Mouse (Mus musculus) neural tube, postnatal 0 days (tissue): ENCODE measurements around the gene Olfr1058. TPM values are rescaled to one million over a fixed set of nuclear protein-coding genes. Genes with fewer than 3 reads are reported as not detected.

ENCODE experiments used
- polyA plus RNA-seq: library from polyadenylated mRNA; unstranded; fragments of >200 nt; fragmentation: Nextera tagmentation; extraction: Ambion mirVana; gene quantifications from 2 replicates; pipeline ENCODE4 v1.2.1, GENCODE M21; 2015

Olfr1058 gene
- polyA plus RNA-seq, result not detected in 2 replicates

GRCm38 (mm10) chr2:86388461-86388860 lies at the start of gene Olfr1058:
Gene Olfr1058 (minus strand): TSS chr2:86388561.

GRCm38 (mm10) chr2:86426649-86427048 lies 38.3 kb upstream of the Olfr1058 start, which contains the start of gene Olfr1062:
Gene Olfr1062 (minus strand): TSS chr2:86426749.

GRCm38 (mm10) chr2:86413950-86414349 lies 25.6 kb upstream of the Olfr1058 start, which contains the start of gene Olfr1061:
Gene Olfr1061 (minus strand): TSS chr2:86414050.

DNA sequence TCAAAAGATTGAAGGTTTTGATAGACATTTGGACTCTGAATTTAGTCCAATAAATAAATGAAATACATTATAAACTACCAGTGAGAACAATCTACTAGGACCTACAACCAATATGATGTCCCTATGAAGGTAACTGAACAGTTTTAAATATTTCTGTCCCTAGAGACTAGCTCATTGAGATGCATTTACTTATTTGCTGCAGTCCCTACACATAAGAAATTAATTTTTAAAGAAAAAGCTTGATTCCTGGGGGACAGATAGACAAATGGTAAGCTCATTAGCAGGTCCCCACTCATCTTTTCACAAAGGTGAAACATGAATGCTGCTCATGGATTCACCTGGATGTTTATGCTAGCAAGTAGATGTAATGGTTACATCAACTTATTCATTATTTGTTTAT lies 10.1 kb downstream of the Olfr1058 start, which contains the start of gene Olfr1057:
Gene Olfr1057 (minus strand): TSS at position 101 of the 400 bp plus-strand sequence.

GRCm38 (mm10) chr2:86362369-86362768 lies 26.0 kb downstream of the Olfr1058 start, which contains the start of gene Olfr1056:
Gene Olfr1056 (minus strand): TSS chr2:86362469.

GRCm38 (mm10) chr2:86350184-86350583 lies 38.2 kb downstream of the Olfr1058 start, which contains the start of gene Olfr1055:
Gene Olfr1055 (minus strand): TSS chr2:86350284.

DNA sequence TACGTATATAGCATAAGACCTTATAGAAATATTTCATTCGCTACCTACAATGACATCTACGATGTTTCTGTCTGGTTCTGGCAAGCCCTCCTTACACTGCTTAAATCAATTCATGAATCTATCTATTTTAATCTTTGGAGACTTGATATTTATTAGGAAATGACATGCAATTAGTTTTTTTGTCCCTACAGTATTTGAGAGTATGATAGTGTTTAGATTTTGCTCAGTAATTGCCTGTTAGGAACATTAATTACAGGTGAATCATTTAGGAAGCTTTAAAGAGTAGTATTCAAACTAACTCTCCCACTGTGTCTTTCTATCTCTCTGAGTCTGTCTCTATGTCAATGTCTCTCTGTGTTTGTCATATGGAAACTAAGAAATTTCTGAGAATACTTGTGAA lies 53.0 kb downstream of the Olfr1058 start, which contains the start of gene Olfr1054:
Gene Olfr1054 (minus strand): TSS at position 101 of the 400 bp plus-strand sequence.

Other genes with a start within 250 kb of the Olfr1058 start
- gene Olfr1040, start 241.8 kb downstream of the Olfr1058 start, polyA plus RNA-seq, result not detected in 2 replicates
- not detected in 2 replicates for gene Olfr1042, start 226.7 kb downstream of the Olfr1058 start, polyA plus RNA-seq
- gene Olfr1043, start 221.0 kb downstream of the Olfr1058 start, polyA plus RNA-seq, result not detected in 2 replicates
- not detected in 2 replicates for gene Olfr1044, start 210.7 kb downstream of the Olfr1058 start, polyA plus RNA-seq
- not detected in 2 replicates for gene Olfr52, start 202.9 kb downstream of the Olfr1058 start, polyA plus RNA-seq
- gene Olfr1045, start 185.6 kb downstream of the Olfr1058 start, polyA plus RNA-seq, result not detected in 2 replicates
- not detected in 2 replicates for gene Olfr1046, start 169.2 kb downstream of the Olfr1058 start, polyA plus RNA-seq
- not detected in 2 replicates for gene Olfr1047, start 157.2 kb downstream of the Olfr1058 start, polyA plus RNA-seq
- not detected in 2 replicates for gene Olfr1048, start 148.3 kb downstream of the Olfr1058 start, polyA plus RNA-seq
- not detected in 2 replicates for gene Olfr1049, start 130.2 kb downstream of the Olfr1058 start, polyA plus RNA-seq
- not detected in 2 replicates for gene Olfr1051, start 109.5 kb downstream of the Olfr1058 start, polyA plus RNA-seq
- not detected in 2 replicates for gene Olfr1052, start 96.1 kb downstream of the Olfr1058 start, polyA plus RNA-seq
- gene Olfr1053, start 73.3 kb downstream of the Olfr1058 start, polyA plus RNA-seq, result not detected in 2 replicates
- gene Olfr1054, start 53.1 kb downstream of the Olfr1058 start, polyA plus RNA-seq, result not detected in 2 replicates
- not detected in 2 replicates for gene Olfr1055, start 38.3 kb downstream of the Olfr1058 start, polyA plus RNA-seq
- not detected in 2 replicates for gene Olfr1056, start 26.1 kb downstream of the Olfr1058 start, polyA plus RNA-seq
- not detected in 2 replicates for gene Olfr1057, start 10.2 kb downstream of the Olfr1058 start, polyA plus RNA-seq
- not detected in 2 replicates for gene Olfr1061, start 25.5 kb upstream of the Olfr1058 start, polyA plus RNA-seq
- gene Olfr1062, start 38.2 kb upstream of the Olfr1058 start, polyA plus RNA-seq, result not detected in 2 replicates
- gene Olfr1065, start 62.0 kb upstream of the Olfr1058 start, polyA plus RNA-seq, result not detected in 2 replicates
- gene Olfr1066, start 67.7 kb upstream of the Olfr1058 start, polyA plus RNA-seq, result not detected in 2 replicates
- not detected in 2 replicates for gene Olfr228, start 98.8 kb upstream of the Olfr1058 start, polyA plus RNA-seq
- not detected in 2 replicates for gene Olfr1076, start 119.9 kb upstream of the Olfr1058 start, polyA plus RNA-seq
- not detected in 2 replicates for gene Olfr1079, start 153.9 kb upstream of the Olfr1058 start, polyA plus RNA-seq
- gene Olfr1080, start 169.7 kb upstream of the Olfr1058 start, polyA plus RNA-seq, result not detected in 2 replicates
- not detected in 2 replicates for gene Olfr1082, start 210.4 kb upstream of the Olfr1058 start, polyA plus RNA-seq